Mouse (Mus musculus) adipose tissue, adult 10 weeks (tissue): ENCODE measurements around the gene Ros1. TPM values are rescaled to one million over a fixed set of nuclear protein-coding genes. Genes with fewer than 3 reads are reported as not detected.

Source experiments
- polyA plus RNA-seq: library from polyadenylated mRNA; stranded (reverse); fragments of 350-450 nt; fragmentation: Illumina TruSeq; extraction: RNeasy Lipid Tissue Mini Kit (QIAGEN cat#74804); gene quantifications from one replicate; pipeline ENCODE4 v1.2.3, GENCODE M21; 2014; ENCODE audit warnings: low read depth, low replicate concordance

The Ros1 gene
- polyA plus RNA-seq = 42.9 TPM

GRCm38 (mm10) chr10:52194957-52195852 lies at the start of gene Ros1:
Ros1 (minus strand) TSS chr10:52195244.

GRCm38 (mm10) chr10:52233301-52233968 lies 38.4 kb upstream of the Ros1 start, which contains the start of gene Dcbld1:
Dcbld1 (plus strand) TSS chr10:52233619.

GRCm38 (mm10) chr10:52022413-52023212 lies 172.4 kb downstream of the Ros1 start, which contains the start of gene Vgll2:
Vgll2 (plus strand) TSS chr10:52022502.

Other genes starting within 250 kb of the Ros1 start
- gene Vgll2, start 172.7 kb downstream of the Ros1 start, polyA plus RNA-seq = not detected
- 7.3 TPM for gene Dcbld1, start 38.4 kb upstream of the Ros1 start, polyA plus RNA-seq
- not detected for gene Gm26741, start 163.5 kb upstream of the Ros1 start, polyA plus RNA-seq
- 59.5 TPM for gene Gopc, start 186.9 kb upstream of the Ros1 start, polyA plus RNA-seq
- gene Nepn, start 193.7 kb upstream of the Ros1 start, polyA plus RNA-seq = 1.5 TPM
- gene Nus1, start 222.3 kb upstream of the Ros1 start, polyA plus RNA-seq = 35.2 TPM